Mouse (Mus musculus) embryonic facial prominence, embryonic 14.5 days (tissue): ENCODE measurements around the gene Epb41l3. TPM values are rescaled to one million over a fixed set of nuclear protein-coding genes. Genes with fewer than 3 reads are reported as not detected.

Experiments used
- ATAC-seq: fragments of 200-750 bp; cut with Nextera tagmentation; 2 replicates; pipeline ENCODE4 v1.8.0; 2017; ENCODE audit warnings: low read depth, moderate number of reproducible peaks, moderate TSS enrichment
- DNase-seq: peaks from one replicate; pipeline ENCODE4 v3.0.0-alpha.2; 2015; ENCODE audit warnings: low spot score
- H3K27ac ChIP-seq: fragments of 300-500 bp; sonication (generic); replicated peaks from 2 replicates; pipeline ENCODE4 v1.5.1; 2014; ENCODE audit warnings: low read depth, mild to moderate bottlenecking, low read length, moderate library complexity
- H3K27me3 ChIP-seq: fragments of 300-500 bp; sonication (generic); replicated peaks from 2 replicates; pipeline ENCODE4 v1.6.1; 2014; ENCODE audit warnings: low read length; ENCODE audit not compliant: control insufficient read depth, insufficient read depth
- H3K36me3 ChIP-seq: fragments of 300-500 bp; sonication (generic); 2 replicates; pipeline ENCODE4 v1.6.1; 2014; ENCODE audit warnings: low read length, mixed read lengths; ENCODE audit not compliant: control insufficient read depth, insufficient read depth
- H3K4me1 ChIP-seq: fragments of 300-500 bp; sonication (generic); 2 replicates; pipeline ENCODE4 v1.6.1; 2014; ENCODE audit warnings: antibody characterized with exemption, low read length; ENCODE audit not compliant: control insufficient read depth, insufficient read depth
- H3K4me2 ChIP-seq: fragments of 300-500 bp; sonication (generic); 2 replicates; pipeline ENCODE4 v1.6.1; 2014; ENCODE audit warnings: low read depth, mild to moderate bottlenecking, low read length, moderate library complexity, mixed read lengths
- H3K4me3 ChIP-seq: fragments of 300-500 bp; sonication (generic); 2 replicates; pipeline ENCODE4 v1.5.1; 2014; ENCODE audit warnings: low read depth, mild to moderate bottlenecking, low read length
- H3K9ac ChIP-seq: fragments of 300-500 bp; sonication (generic); 2 replicates; pipeline ENCODE4 v1.6.1; 2014; ENCODE audit warnings: low read depth, mild to moderate bottlenecking, low read length, moderate library complexity, mixed read lengths
- H3K9me3 ChIP-seq: fragments of 300-500 bp; sonication (generic); 2 replicates; pipeline ENCODE4 v1.6.1; 2016; ENCODE audit warnings: low read length; ENCODE audit not compliant: control insufficient read depth
- WGBS: fragments of 180-500 bp; shearing (Covaris S2); extraction: QIAGEN DNeasy Blood & Tissue Kit; methylation state at CpG from one replicate; pipeline ENCODE4 v1.1.7; 2014; 5-methylcytosine and 5-hydroxymethylcytosine counted together
- polyA plus RNA-seq: library from polyadenylated mRNA; unstranded; fragments of >200 nt; fragmentation: Nextera tagmentation; extraction: Ambion mirVana; gene quantifications from 2 replicates; pipeline ENCODE4 v1.2.1, GENCODE M21; 2014

The Epb41l3 gene
- polyA plus RNA-seq, 1 experiment from 2014 or later, result 127 TPM

- ATAC-seq (no peak), DNase-seq (no peak)
- no peaks in the 10 kb centered on the region for H3K27me3 ChIP-seq
- H3K9me3 ChIP-seq, result no peaks in the 10 kb centered on the region
- 67% methylated on average over 15 of the region's 15 CpGs for WGBS
- no peak overlapping the region for H3K27ac ChIP-seq
- H3K36me3 ChIP-seq, result peaks cover 55% of the 10 kb centered on the region
- no peak overlapping the region for H3K9ac ChIP-seq
- H3K4me3 ChIP-seq, result no peak overlapping the region
- H3K4me1 ChIP-seq, result no peaks in the 10 kb centered on the region
- no peak overlapping the region for H3K4me2 ChIP-seq
Measured at GRCm38 (mm10) chr17:69263810-69264565, 188.5 kb downstream of the Epb41l3 start.

GRCm38 (mm10) chr17:69265171-69265570 is 189.7 kb downstream of the Epb41l3 start:
- ATAC-seq (no peak), DNase-seq (no peak)
- H3K27me3 ChIP-seq, result no peaks in the 10 kb centered on the region
- H3K9me3 ChIP-seq, result no peaks in the 10 kb centered on the region
- H3K27ac ChIP-seq, result no peak overlapping the region
- peaks cover 44% of the 10 kb centered on the region for H3K36me3 ChIP-seq
- no peak overlapping the region for H3K4me2 ChIP-seq
- 50% methylated on average over 4 of the region's 4 CpGs for WGBS
- no peak overlapping the region for H3K9ac ChIP-seq
- no peak overlapping the region for H3K4me3 ChIP-seq
- no peaks in the 10 kb centered on the region for H3K4me1 ChIP-seq

GRCm38 (mm10) chr17:69265759-69266463 is 190.4 kb downstream of the Epb41l3 start:
- H3K36me3 ChIP-seq, result peaks cover 46% of the 10 kb centered on the region
- H3K9ac ChIP-seq, result no peak overlapping the region
- no peaks in the 10 kb centered on the region for H3K4me1 ChIP-seq
- H3K9me3 ChIP-seq, result no peaks in the 10 kb centered on the region
- DNase-seq (no peak), ATAC-seq (no peak)
- no peaks in the 10 kb centered on the region for H3K27me3 ChIP-seq
- no peak overlapping the region for H3K4me3 ChIP-seq
- no peak overlapping the region for H3K27ac ChIP-seq
- H3K4me2 ChIP-seq, result no peak overlapping the region
- WGBS, result 47% methylated on average over 17 of the region's 17 CpGs

GRCm38 (mm10) chr17:69266936-69267335 is 191.5 kb downstream of the Epb41l3 start:
- H3K4me2 ChIP-seq, result no peak overlapping the region
- H3K27me3 ChIP-seq, result no peaks in the 10 kb centered on the region
- ATAC-seq (no peak), DNase-seq (no peak)
- no peak overlapping the region for H3K9ac ChIP-seq
- H3K4me3 ChIP-seq, result no peak overlapping the region
- no peaks in the 10 kb centered on the region for H3K4me1 ChIP-seq
- WGBS, result 80% methylated on average over 5 of the region's 5 CpGs
- H3K36me3 ChIP-seq, result peaks cover 53% of the 10 kb centered on the region
- no peaks in the 10 kb centered on the region for H3K9me3 ChIP-seq
- H3K27ac ChIP-seq, result no peak overlapping the region

- H3K27me3 ChIP-seq, result no peaks in the 10 kb centered on the region
- 57% methylated on average over 6 of the region's 6 CpGs for WGBS
- peaks cover 54% of the 10 kb centered on the region for H3K36me3 ChIP-seq
- no peak overlapping the region for H3K27ac ChIP-seq
- DNase-seq (no peak), ATAC-seq (no peak)
- no peak overlapping the region for H3K9ac ChIP-seq
- H3K4me2 ChIP-seq, result no peak overlapping the region
- H3K4me1 ChIP-seq, result no peaks in the 10 kb centered on the region
- no peaks in the 10 kb centered on the region for H3K9me3 ChIP-seq
- H3K4me3 ChIP-seq, result no peak overlapping the region
Measured at GRCm38 (mm10) chr17:69267526-69267925, 192.0 kb downstream of the Epb41l3 start.

GRCm38 (mm10) chr17:69277362-69277761 is 201.9 kb downstream of the Epb41l3 start:
- Histone ChIP-seq H3K27ac (no peak overlapping the region), H3K9me3 (no peaks in the 10 kb centered on the region), H3K9ac (no peak overlapping the region), H3K4me3 (no peak overlapping the region), H3K27me3 (no peaks in the 10 kb centered on the region), H3K4me2 (no peak overlapping the region), H3K4me1 (no peaks in the 10 kb centered on the region), H3K36me3 (peaks cover 63% of the 10 kb centered on the region)
- WGBS, result 28% methylated on average over 5 of the region's 5 CpGs
- ATAC-seq (no peak), DNase-seq (no peak)

- Histone ChIP-seq H3K4me1 (no peaks in the 10 kb centered on the region), H3K27me3 (no peaks in the 10 kb centered on the region), H3K9me3 (no peaks in the 10 kb centered on the region), H3K27ac (no peak overlapping the region), H3K4me2 (no peak overlapping the region), H3K4me3 (no peak overlapping the region), H3K9ac (no peak overlapping the region), H3K36me3 (peaks cover 94% of the 10 kb centered on the region)
- 90% methylated on average over 13 of the region's 13 CpGs for WGBS
- ATAC-seq, result no peak
- DNase-seq, result no peak
Measured at GRCm38 (mm10) chr17:69284511-69284910, 209.0 kb downstream of the Epb41l3 start.

GRCm38 (mm10) chr17:69288130-69288529 is 212.6 kb downstream of the Epb41l3 start:
- no peak overlapping the region for H3K27ac ChIP-seq
- H3K9ac ChIP-seq, result no peak overlapping the region
- no peaks in the 10 kb centered on the region for H3K4me1 ChIP-seq
- no peaks in the 10 kb centered on the region for H3K27me3 ChIP-seq
- no peak overlapping the region for H3K4me3 ChIP-seq
- DNase-seq (no peak), ATAC-seq (no peak)
- H3K36me3 ChIP-seq, result peaks cover 78% of the 10 kb centered on the region
- no peaks in the 10 kb centered on the region for H3K9me3 ChIP-seq
- H3K4me2 ChIP-seq, result no peak overlapping the region
- WGBS, result 90% methylated on average over 12 of the region's 12 CpGs
